Mouse (Mus musculus) urinary bladder, adult 18-20 months (tissue): ENCODE measurements around the gene Gga1.
A peak's percentile ranks its signal among the peaks of the same experiment; 100 is the strongest.

Experiments
- DNase-seq, 2 experiments: peaks; one replicate each; pipeline ENCODE4 v3.0.0; 2022; ENCODE audit warnings: low spot score in 2 of 2, mixed read lengths in 2 of 2

Gga1 gene

DNA sequence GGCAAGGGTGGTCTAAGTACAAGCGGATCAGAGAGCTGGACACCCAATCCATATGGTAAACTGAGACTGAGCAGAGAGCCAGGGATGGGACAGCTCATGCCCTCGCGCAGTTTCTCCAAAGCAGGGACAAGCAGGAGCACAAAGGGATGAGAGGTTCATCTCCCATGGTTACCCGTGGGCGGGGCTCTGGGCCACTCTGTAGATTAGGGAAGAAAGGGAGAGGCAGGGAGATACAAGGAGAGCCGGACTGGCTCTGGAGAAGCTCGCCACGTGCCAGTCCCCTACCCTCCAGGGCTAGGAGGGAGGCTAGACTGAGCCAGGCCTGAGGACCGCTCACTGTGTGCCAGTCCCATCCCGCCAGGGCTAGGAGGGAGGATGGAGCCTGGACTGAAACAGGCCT lies 60.3 kb downstream of the Gga1 start:
- no peak for DNase-seq

DNA sequence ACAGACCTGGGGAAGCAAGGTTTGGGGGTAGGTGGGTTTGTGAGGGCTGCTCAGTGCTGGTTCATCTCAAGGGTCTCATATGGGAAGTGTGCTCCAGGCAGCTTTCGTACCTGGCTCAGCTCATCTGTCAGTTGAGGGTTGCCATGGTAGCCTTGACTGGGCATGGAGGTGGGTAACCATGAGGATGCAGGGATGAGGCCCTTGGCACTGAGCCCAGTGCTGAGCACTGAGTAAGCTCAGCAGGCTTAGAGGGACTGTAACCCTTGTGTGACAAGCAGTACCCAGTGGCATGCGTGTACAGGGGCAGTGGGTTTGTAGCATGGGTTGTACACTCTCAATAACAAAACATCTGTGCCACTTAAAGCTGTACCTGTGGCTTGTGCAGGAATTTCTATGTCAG lies 61.0 kb downstream of the Gga1 start:
- no peak for DNase-seq

DNA sequence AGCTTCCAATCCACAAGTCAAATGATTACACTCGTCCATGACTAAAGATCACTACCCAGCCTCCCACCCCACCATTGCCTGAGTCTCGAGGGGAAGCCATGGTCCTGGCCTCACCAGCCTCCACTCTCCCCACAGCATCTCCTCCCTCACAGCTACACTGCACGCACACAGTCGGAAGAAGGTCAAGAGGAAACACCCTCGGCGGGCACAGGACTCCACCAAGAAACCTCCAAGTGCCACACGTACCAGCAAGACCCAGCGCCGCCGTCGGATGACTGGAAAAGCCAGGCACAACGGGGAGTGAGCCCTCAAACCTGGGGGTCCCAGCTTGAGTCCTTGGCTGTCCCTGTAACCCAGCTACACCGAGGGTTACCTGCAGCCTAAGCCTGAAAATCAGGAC lies 63.3 kb downstream of the Gga1 start:
- DNase-seq, result no peak

DNA sequence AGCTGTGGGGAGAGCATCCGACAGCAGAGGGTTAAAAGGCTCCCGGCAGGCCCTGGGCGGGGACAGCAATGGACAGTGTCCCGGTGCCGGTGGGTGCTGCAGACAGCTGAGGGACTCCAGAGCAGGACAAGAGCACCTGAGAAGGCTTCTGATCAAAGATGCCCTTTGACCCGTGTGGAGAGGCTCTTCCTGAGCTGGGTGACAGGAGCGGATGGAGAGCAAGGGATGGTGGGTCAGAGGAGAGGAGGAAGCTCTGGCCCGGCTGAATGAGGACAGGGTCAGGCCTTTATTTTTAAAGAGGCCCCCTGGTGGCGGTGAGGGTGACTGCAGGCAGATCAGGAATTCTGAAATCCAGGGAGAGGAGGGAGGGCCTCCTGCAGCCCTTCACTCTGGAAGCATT lies 65.7 kb downstream of the Gga1 start:
- DNase-seq, result peak; percentile 62 to 75
